Mouse (Mus musculus): ENCODE data around the gene Ogn. TPM values are rescaled to one million over a fixed set of nuclear protein-coding genes. Genes with fewer than 3 reads are reported as not detected.
A peak's percentile ranks its signal among the peaks of the same experiment; 100 is the strongest.

Gene Ogn
- polyA plus RNA-seq, 1 experiment from 2014 or later, result 101 TPM

DNA sequence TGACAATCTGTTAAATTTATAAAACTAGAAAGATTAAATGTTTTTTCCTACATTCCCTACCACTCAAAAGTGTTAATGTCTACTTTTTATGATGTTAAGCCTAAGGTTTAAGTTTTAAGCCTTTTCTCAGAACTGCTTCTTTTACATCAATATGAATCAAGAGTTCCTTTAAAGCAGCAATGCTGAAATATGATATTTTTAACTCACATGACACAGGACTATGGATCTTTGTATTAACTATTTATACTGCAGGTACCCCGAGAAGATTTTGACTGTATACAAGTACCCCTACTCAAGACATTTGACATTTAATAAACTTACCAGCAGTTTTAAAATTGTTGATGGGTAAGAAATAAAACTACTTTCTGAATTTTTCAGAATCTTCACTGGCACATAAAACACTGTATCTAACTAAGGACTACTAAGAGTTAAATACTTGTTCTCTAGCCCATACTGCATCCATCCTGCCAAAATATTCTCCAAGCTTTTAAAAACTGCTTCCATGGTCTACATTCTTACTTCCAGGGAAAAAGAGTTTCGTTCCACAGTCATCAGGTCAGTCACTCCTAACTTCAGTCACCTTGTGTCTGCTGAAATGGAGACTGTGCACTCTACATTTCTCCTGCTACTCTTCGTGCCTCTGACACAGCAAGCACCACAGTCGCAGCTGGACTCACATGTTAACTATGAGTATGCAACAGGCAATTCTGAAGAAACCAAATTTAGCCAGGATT is 910 bp downstream of the Ogn start:
- 42% methylated on average over 4 of the region's 4 CpGs for WGBS
- Histone ChIP-seq H3K9ac (no peak overlapping the region), H3K4me2 (peak overlapping the region; percentile 27; the same call in 1 of the 2 replicates), H3K27me3 (replicated peaks) (no peaks in the 10 kb centered on the region), H3K9me3 (no peaks in the 10 kb centered on the region), H3K4me1 (no peaks in the 10 kb centered on the region), H3K4me3 (replicated peaks) (peak overlapping the region; percentile 34), H3K27ac (peak overlapping the region; percentile 57; the same call in 1 of the 2 replicates), H3K36me3 (no peaks in the 10 kb centered on the region)
- no peak for ATAC-seq (ENCODE audit: insufficient read depth, low FRiP score, low read depth)

DNA sequence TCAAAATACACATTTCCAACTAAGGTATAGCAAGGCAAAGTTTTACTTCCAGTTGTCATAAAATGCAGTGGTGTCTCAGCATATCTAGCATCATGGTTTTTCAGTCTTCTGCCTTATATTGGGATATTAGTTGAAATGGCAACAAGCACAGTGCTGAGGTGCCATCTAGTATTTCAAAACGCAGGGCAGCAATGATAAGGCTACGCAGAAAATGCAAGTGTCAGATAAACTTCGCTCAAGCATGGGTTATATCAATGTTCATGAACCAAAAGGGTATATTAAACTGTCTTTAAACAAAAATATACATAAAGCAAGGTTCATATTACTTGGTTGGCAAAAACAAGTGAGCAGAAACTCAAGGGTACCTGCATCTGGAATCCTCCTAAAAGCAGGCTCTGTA is 9.2 kb downstream of the Ogn start:
- Histone ChIP-seq H3K4me3 (replicated peaks) (no peak overlapping the region), H3K36me3 (no peaks in the 10 kb centered on the region), H3K27ac (no peak overlapping the region), H3K9ac (no peak overlapping the region), H3K4me2 (no peak overlapping the region), H3K4me1 (no peaks in the 10 kb centered on the region), H3K9me3 (no peaks in the 10 kb centered on the region), H3K27me3 (replicated peaks) (no peaks in the 10 kb centered on the region)
- no peak for ATAC-seq (ENCODE audit: insufficient read depth, low FRiP score, low read depth)
- WGBS, result 88% methylated on average over 3 of the region's 3 CpGs

DNA sequence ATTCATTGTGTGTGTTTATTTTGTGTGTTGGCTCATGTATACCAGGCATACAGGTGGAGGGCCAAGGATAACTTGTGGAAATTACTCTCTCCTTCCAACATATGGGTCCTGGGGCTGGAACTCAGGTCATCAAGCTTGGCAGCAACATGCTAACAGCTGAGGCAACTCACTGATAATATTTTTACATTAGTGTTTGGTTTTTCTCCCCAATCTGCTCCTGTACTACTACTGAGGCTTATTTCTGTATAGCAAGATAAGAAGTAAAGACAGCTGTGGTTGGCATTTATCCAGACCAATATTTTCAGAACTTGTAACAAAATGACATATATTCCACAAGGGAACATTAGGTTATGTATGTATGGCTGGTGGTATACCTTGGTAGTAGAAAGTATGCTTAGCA is 10.5 kb downstream of the Ogn start:
- H3K4me2 ChIP-seq, result no peak overlapping the region
- H3K9ac ChIP-seq, result no peak overlapping the region
- H3K4me3 ChIP-seq (replicated peaks), result no peak overlapping the region
- H3K9me3 ChIP-seq, result no peaks in the 10 kb centered on the region
- no peaks in the 10 kb centered on the region for H3K36me3 ChIP-seq
- H3K27me3 ChIP-seq (replicated peaks), result no peaks in the 10 kb centered on the region
- no peaks in the 10 kb centered on the region; the same call in 1 of the 2 replicates for H3K4me1 ChIP-seq
- ATAC-seq (ENCODE audit: insufficient read depth, low FRiP score, low read depth), result no peak
- H3K27ac ChIP-seq, result no peak overlapping the region

DNA sequence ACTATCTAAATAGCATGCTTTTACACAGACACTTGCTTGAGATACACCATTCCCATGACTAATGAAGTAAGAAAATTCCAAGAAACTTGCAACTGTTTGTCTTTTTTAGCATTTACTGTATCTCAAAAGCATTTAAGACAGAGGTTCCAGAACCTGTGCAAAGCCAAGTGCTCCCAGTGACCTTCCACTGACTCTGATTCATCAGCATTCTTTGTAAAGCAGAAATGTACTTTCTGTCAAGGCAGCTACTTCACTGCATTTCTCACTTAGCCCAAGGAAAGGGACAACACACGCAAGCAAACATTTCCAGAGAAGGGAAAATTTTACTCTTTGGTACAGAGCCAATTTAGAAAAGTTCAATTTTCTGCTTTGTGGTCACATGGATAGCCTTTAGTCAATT is 15.4 kb downstream of the Ogn start:
- Histone ChIP-seq H3K27ac (no peak overlapping the region), H3K4me3 (replicated peaks) (no peak overlapping the region), H3K27me3 (replicated peaks) (no peaks in the 10 kb centered on the region), H3K36me3 (no peaks in the 10 kb centered on the region), H3K9ac (no peak overlapping the region), H3K4me1 (no peaks in the 10 kb centered on the region; the same call in 1 of the 2 replicates), H3K9me3 (no peaks in the 10 kb centered on the region), H3K4me2 (no peak overlapping the region)
- 62% methylated on average over 1 of the region's 1 CpGs for WGBS
- no peak for ATAC-seq (ENCODE audit: insufficient read depth, low FRiP score, low read depth)

DNA sequence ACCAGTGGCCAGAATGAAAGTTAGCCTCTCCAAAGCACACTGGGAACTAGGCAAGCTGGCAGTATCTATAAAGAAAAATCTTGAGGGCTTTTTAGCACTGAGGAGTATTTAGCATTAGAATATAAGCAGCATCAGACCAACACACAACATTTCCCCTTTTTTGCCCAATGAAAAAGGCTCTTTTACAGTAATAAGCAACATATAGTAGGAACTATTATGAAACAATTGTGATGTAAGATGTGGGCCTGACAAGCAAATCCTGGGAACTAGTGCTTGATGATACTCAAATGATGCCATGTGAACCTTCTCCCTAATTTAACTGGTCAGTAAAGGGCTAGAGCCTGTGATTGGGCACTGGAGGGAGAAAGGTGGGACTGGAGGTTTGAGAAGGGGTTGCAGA is 20.3 kb downstream of the Ogn start:
- Histone ChIP-seq H3K27me3 (replicated peaks) (no peaks in the 10 kb centered on the region), H3K27ac (no peak overlapping the region)

DNA sequence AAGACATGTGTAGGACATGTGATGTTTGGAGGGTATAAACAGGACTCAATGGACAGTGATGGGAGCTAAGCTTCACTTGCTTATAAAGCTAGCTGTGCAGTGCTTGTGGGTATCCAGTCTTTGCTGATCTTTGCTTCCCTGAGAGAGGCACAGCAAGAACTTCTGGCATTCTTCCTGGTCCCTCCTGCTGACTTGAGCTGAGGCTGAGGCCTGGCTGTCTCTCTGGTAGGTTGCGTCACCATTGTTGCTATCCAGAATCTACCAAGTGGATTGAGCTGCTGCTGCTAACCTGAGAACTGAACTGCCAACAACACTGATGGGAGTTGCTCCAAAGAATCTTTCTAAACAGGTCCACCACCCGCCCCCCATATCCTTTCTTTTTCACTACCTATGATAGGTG is 21.2 kb downstream of the Ogn start:
- Histone ChIP-seq H3K4me2 (no peak overlapping the region), H3K9ac (no peak overlapping the region), H3K27ac (no peak overlapping the region), H3K27me3 (replicated peaks) (no peaks in the 10 kb centered on the region), H3K4me1 (no peaks in the 10 kb centered on the region), H3K36me3 (no peaks in the 10 kb centered on the region), H3K9me3 (no peaks in the 10 kb centered on the region), H3K4me3 (replicated peaks) (no peak overlapping the region)
- no peak for ATAC-seq (ENCODE audit: insufficient read depth, low FRiP score, low read depth)
- 91% methylated on average over 2 of the region's 2 CpGs for WGBS

More for the DNA sequence above, 20.3 kb downstream of the Ogn start:
- H3K9ac ChIP-seq, result no peak overlapping the region
- no peak overlapping the region for H3K4me3 ChIP-seq (replicated peaks)
- no peaks in the 10 kb centered on the region for H3K9me3 ChIP-seq
- no peaks in the 10 kb centered on the region for H3K36me3 ChIP-seq
- ATAC-seq (ENCODE audit: insufficient read depth, low FRiP score, low read depth), result no peak
- no peaks in the 10 kb centered on the region; the same call in 1 of the 2 replicates for H3K4me1 ChIP-seq
- no peak overlapping the region for H3K4me2 ChIP-seq

DNA sequence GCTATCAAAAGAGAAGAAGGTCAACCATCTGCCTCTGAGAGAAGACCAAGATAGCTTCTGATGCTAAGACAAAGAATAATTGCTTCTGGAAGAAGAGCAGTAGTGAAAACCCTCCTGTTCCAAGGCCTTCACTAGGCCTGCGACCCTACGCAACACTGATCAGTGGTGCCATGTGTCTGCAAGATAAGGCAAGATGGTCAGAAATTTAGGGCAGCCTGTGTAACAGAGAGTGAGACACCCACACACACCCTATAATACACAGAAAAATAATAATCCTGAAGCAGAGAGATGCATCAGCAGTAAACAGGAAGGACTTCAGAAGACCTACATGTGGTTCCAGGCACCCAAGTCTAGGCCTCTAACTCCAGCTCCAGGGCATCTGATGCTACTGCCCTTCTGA is 32.1 kb downstream of the Ogn start:
- no peak overlapping the region for H3K9ac ChIP-seq
- no peaks in the 10 kb centered on the region for H3K9me3 ChIP-seq
- H3K27me3 ChIP-seq (replicated peaks), result no peaks in the 10 kb centered on the region
- H3K4me3 ChIP-seq (replicated peaks), result no peak overlapping the region
- H3K4me2 ChIP-seq, result no peak overlapping the region
- ATAC-seq (ENCODE audit: insufficient read depth, low FRiP score, low read depth), result no peak
- no peak overlapping the region for H3K27ac ChIP-seq
- WGBS, result 88% methylated on average over 2 of the region's 2 CpGs
- H3K4me1 ChIP-seq, result 0 out of 2 replicates have a peak, but pooled peaks cover 6% of the 10 kb centered on the region
- H3K36me3 ChIP-seq, result no peaks in the 10 kb centered on the region

DNA sequence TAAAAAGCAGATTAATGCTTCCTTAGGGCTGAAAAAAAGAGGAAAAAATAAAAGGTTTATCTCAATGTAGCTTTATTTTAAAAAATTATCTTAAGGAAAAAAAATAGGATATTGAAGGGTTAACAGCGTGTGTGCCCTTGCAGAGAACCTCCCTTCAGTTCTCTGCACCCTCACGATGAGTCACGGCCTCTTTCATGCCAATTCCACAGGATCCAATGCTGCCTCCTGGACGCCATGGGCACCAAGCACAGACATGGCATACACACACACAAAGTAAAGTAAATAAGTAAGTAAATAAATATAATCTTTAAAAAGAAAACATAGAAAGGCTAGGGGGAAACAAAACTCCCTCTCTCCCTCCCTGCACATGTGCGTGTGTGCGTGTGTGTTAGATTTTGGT is 34.8 kb downstream of the Ogn start:
- Histone ChIP-seq H3K27ac (no peak overlapping the region), H3K9me3 (no peaks in the 10 kb centered on the region), H3K9ac (no peak overlapping the region), H3K27me3 (replicated peaks) (no peaks in the 10 kb centered on the region), H3K36me3 (no peaks in the 10 kb centered on the region), H3K4me3 (replicated peaks) (no peak overlapping the region), H3K4me1 (0 out of 2 replicates have a peak, but pooled peaks cover 6% of the 10 kb centered on the region), H3K4me2 (no peak overlapping the region)
- no peak for ATAC-seq (ENCODE audit: insufficient read depth, low FRiP score, low read depth)
- 65% methylated on average over 6 of the region's 6 CpGs for WGBS

DNA sequence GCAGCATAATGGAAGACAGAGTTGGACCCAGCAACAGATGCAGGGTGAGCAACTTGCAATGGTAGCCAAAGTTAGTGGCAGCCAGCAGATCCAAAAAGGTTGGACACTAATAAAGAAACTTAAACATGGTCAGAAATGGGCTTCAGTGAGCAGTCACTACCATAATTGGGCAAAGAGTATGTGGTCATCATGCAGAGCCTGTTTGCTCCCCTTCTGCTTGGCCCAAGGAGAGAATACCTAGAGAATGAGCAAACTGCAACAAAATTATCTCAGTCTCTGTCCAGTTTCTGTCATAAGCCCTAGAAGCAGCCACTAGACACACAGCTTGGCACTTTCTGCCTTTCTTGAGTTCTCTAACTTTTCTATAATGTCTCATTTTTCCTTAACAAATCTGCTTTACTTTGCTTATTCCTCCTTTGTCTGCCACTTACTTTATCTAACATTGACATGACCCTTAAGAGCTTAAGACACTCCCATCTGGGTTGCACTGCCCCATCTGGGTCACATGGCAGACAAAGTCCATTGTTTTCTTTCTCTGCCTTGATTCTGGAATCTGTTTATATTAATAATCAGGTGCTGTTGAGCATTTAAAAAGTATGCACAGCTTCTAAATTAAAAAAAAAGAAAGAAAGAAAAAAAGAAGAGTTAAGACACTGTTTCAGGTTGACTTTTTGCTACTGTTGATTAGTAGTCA is 36.0 kb downstream of the Ogn start:
- Histone ChIP-seq H3K4me2 (no peak overlapping the region), H3K9me3 (no peaks in the 10 kb centered on the region), H3K9ac (no peak overlapping the region), H3K4me3 (replicated peaks) (no peak overlapping the region), H3K27ac (peak overlapping the region; percentile 18; the same call in 1 of the 2 replicates), H3K36me3 (no peaks in the 10 kb centered on the region), H3K4me1 (0 out of 2 replicates have a peak, but pooled peaks cover 6% of the 10 kb centered on the region), H3K27me3 (replicated peaks) (no peaks in the 10 kb centered on the region)
- ATAC-seq (ENCODE audit: insufficient read depth, low FRiP score, low read depth), result no peak

DNA sequence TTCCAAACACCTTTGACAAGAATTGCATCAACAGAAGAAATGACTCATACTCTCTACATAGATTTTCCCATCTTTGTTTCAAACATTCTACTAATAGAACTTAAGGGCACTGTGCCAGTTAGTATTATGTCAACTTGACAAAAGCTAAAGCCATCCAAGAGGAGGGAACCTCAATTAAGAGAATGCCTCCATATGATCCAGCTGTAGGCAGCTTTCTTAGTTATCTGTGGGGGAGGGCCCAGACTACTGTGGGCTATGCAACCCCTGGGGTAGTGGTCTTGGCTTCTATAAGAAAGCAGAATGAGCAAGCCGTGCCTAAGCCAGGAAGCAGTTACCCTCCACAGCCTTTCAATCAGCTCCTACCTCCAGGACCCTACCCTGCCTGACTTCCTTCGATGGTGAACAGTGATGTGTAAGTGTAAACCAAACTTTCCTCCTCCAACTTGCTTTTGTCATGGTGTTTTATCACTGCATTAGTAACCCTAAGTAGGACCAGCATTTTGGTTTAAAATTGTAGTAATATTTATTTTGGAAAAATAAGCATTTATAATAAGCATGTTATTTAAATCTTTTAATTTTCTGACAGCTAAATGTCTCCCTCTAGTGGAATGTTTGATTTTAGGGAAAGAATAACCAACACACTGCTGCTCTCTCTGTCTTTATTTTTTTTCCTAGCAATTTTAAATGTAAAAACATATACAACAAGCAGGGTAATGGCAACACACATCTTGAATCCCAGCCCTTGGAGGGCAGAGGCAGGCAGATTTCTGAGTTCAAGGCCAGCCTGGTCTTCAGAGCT is 37.1 kb downstream of the Ogn start:
- Histone ChIP-seq H3K9me3 (no peaks in the 10 kb centered on the region), H3K4me3 (replicated peaks) (no peak overlapping the region), H3K4me1 (0 out of 2 replicates have a peak, but pooled peaks cover 6% of the 10 kb centered on the region), H3K9ac (no peak overlapping the region), H3K27ac (peak overlapping the region; percentile 64), H3K27me3 (replicated peaks) (no peaks in the 10 kb centered on the region), H3K36me3 (no peaks in the 10 kb centered on the region), H3K4me2 (no peak overlapping the region)
- ATAC-seq (ENCODE audit: insufficient read depth, low FRiP score, low read depth), result no peak
- WGBS, result 41% methylated on average over 2 of the region's 2 CpGs

DNA sequence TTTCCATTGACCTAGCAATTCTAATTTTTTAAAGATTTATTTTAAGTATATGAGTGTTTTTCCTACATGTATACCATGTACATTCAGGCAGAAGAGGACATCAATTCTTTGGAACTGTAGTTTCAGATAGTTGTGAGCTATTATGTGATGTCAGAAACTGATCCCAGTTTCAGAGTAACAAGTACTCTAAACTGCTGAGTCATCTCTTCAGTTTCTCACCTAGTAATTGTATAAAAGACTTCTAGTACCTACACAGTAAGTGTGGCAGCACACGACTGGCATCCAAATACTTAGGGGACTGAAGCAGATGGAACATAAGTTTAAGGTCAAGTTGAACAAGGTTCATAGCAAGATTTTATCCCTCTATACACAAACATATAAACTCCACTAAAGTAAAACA is 38.2 kb downstream of the Ogn start:
- Histone ChIP-seq H3K4me3 (replicated peaks) (no peak overlapping the region), H3K9ac (no peak overlapping the region), H3K4me1 (0 out of 2 replicates have a peak, but pooled peaks cover 6% of the 10 kb centered on the region), H3K9me3 (no peaks in the 10 kb centered on the region), H3K27ac (no peak overlapping the region), H3K27me3 (replicated peaks) (no peaks in the 10 kb centered on the region), H3K4me2 (no peak overlapping the region), H3K36me3 (no peaks in the 10 kb centered on the region)
- 78% methylated on average over 1 of the region's 1 CpGs for WGBS
- no peak for ATAC-seq (ENCODE audit: insufficient read depth, low FRiP score, low read depth)

DNA sequence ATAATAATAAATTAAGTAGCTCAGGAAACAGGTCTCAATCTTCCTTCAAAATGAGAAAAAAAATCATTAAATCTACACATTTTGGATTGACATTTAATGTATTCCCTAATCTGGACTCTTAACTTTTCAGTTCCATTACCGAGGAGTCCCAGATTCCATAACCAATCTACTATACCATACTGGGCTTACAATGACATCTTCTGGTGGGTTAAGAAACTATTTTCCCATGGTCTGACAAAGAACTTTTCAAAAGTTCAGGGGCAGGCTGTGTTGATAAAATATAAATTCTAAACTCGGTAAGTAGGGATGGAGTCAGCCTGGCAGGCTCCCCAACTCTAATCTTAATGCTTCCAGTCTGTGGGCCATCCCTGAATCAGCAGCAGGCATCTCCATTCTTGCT is 43.3 kb downstream of the Ogn start:
- Histone ChIP-seq H3K4me3 (replicated peaks) (no peak overlapping the region), H3K4me1 (peaks cover 7% of the 10 kb centered on the region), H3K9me3 (no peaks in the 10 kb centered on the region), H3K36me3 (no peaks in the 10 kb centered on the region), H3K27ac (no peak overlapping the region), H3K27me3 (replicated peaks) (no peaks in the 10 kb centered on the region), H3K4me2 (peak overlapping the region; percentile 81; the same call in 1 of the 2 replicates), H3K9ac (no peak overlapping the region; the same call in 1 of the 2 replicates)
- WGBS, result 24% methylated on average over 2 of the region's 2 CpGs
- ATAC-seq (ENCODE audit: insufficient read depth, low FRiP score, low read depth), result no peak
